Comparison of ENCODE assay signal across 18 mouse cellular contexts in the genomic region with DNA sequence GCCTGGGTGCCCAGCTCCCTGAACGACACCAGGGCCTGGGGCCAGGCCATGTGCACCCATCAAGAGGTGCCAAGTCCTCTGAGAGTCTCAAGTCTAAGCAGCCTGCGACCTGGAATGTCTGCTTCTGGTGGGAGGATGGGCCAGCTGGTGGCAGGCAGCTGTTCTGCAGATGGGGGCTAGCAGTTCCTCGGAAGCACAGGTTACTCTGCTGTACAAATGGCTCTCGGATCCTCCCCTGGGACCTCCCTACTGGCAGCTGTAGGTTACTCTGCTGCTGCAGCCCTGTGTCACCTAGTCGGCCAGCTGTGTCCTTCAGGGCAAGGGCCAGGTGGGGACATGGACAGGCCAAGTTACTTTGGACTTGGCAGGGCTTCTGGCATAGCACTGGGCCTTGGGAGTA. TPM values are rescaled to one million over a fixed set of nuclear protein-coding genes. Genes with fewer than 3 reads are reported as not detected.
A peak's percentile ranks its signal among the peaks of the same experiment; 100 is the strongest.
DNase-seq lines count a peak whose midpoint lies in the region; ATAC-seq and TF ChIP-seq lines count a peak whose summit lies in the region.
"Had no signal": no experiment of that assay in that cellular context is flagged by ENCODE, and none has a peak within 500 bp of the region (broad histone marks: within the 10 kb centered on the region; RNA-seq: fewer than 3 reads in every experiment).

No protein-coding gene starts in this region.

- H3K9me3 ChIP-seq in heart, embryonic 11.5 days (replicated peaks; ENCODE audit: control insufficient read depth, low read length): no peaks in the 10 kb centered on the region
- H3K9me3 ChIP-seq in kidney, embryonic 14.5 days (ENCODE audit: control insufficient read depth, low read length): no peaks in the 10 kb centered on the region
- H3K9me3 ChIP-seq in limb, embryonic 14.5 days (ENCODE audit: control insufficient read depth, low read length): no peaks in the 10 kb centered on the region
- H3K9me3 ChIP-seq in forebrain, embryonic 12.5 days: no peaks in the 10 kb centered on the region
- H3K9me3 ChIP-seq: forebrain, embryonic 15.5 days; G1E; limb, embryonic 15.5 days; midbrain, embryonic 15.5 days had no signal

- peak; percentile 95 for DNase-seq in heart, adult 11 months
- DNase-seq in kidney, adult 18-20 months: peak; percentile 49
- DNase-seq in kidney, adult 9 months: peak; percentile 64
- no peak for DNase-seq in limb, embryonic 14.5 days (ENCODE audit: low spot score)
- DNase-seq: adrenal gland, postnatal 25 days; cerebellum, postnatal 10 days; embryo, embryonic 11 days; right cerebral cortex, postnatal 4 days; thymus, adult 2 months had no signal

- H3K4me3 ChIP-seq in heart, embryonic 11.5 days (ENCODE audit: low read depth, low read length): no peak overlapping the region
- H3K4me3 ChIP-seq in kidney, embryonic 14.5 days (ENCODE audit: low read length): no peak overlapping the region
- H3K4me3 ChIP-seq in limb, embryonic 14.5 days (replicated peaks; ENCODE audit: low read length): no peak overlapping the region
- H3K4me3 ChIP-seq in forebrain, embryonic 12.5 days (replicated peaks): no peak overlapping the region
- H3K4me3 ChIP-seq: forebrain, embryonic 15.5 days; left cerebral cortex, adult 2 months; limb, embryonic 15.5 days; midbrain, embryonic 15.5 days had no signal

- no peaks in the 10 kb centered on the region for H3K36me3 ChIP-seq in heart, embryonic 11.5 days (ENCODE audit: control insufficient read depth, insufficient read depth, low read length)
- H3K36me3 ChIP-seq in kidney, embryonic 14.5 days (ENCODE audit: control insufficient read depth, insufficient read depth, low read length): no peaks in the 10 kb centered on the region
- H3K36me3 ChIP-seq in limb, embryonic 14.5 days (ENCODE audit: control insufficient read depth, insufficient read depth, low read length): no peaks in the 10 kb centered on the region
- no peaks in the 10 kb centered on the region for H3K36me3 ChIP-seq in forebrain, embryonic 12.5 days (replicated peaks)
- H3K36me3 ChIP-seq: forebrain, embryonic 15.5 days; G1E; limb, embryonic 15.5 days; midbrain, embryonic 15.5 days had no signal

- no peak for ATAC-seq in heart, embryonic 11.5 days (replicated peaks; ENCODE audit: insufficient number of reproducible peaks, low FRiP score, low TSS enrichment)
- ATAC-seq in kidney, embryonic 14.5 days (ENCODE audit: low FRiP score, low TSS enrichment): no peak
- ATAC-seq in limb, embryonic 14.5 days (ENCODE audit: low FRiP score, low read depth): peak; percentile 29; the same call in 1 of the 2 replicates
- ATAC-seq in forebrain, embryonic 12.5 days (ENCODE audit: low FRiP score): no peak
- ATAC-seq: forebrain, embryonic 15.5 days; midbrain, embryonic 15.5 days had no signal

- peaks cover 2% of the 10 kb centered on the region; the same call in 1 of the 2 replicates for H3K4me1 ChIP-seq in heart, embryonic 11.5 days (ENCODE audit: control insufficient read depth, insufficient read depth, low read length)
- peaks cover 8% of the 10 kb centered on the region; the same call in 1 of the 2 replicates for H3K4me1 ChIP-seq in kidney, embryonic 14.5 days (ENCODE audit: control insufficient read depth, insufficient read depth, low read length)
- H3K4me1 ChIP-seq in limb, embryonic 14.5 days (ENCODE audit: control insufficient read depth, insufficient read depth, low read length): peaks cover 4% of the 10 kb centered on the region; the same call in 1 of the 2 replicates
- peaks cover 9% of the 10 kb centered on the region for H3K4me1 ChIP-seq in forebrain, embryonic 12.5 days

- H3K27me3 ChIP-seq in heart, embryonic 11.5 days (ENCODE audit: control insufficient read depth, insufficient read depth, low read length): no peaks in the 10 kb centered on the region; the same call in 1 of the 2 replicates
- no peaks in the 10 kb centered on the region for H3K27me3 ChIP-seq in kidney, embryonic 14.5 days (ENCODE audit: control insufficient read depth, insufficient read depth, low read length)
- no peaks in the 10 kb centered on the region for H3K27me3 ChIP-seq in limb, embryonic 14.5 days (ENCODE audit: control insufficient read depth, insufficient read depth, low read length)
- H3K27me3 ChIP-seq in forebrain, embryonic 12.5 days: no peaks in the 10 kb centered on the region
- H3K27me3 ChIP-seq: forebrain, embryonic 15.5 days; limb, embryonic 15.5 days; midbrain, embryonic 15.5 days had no signal

- 62% methylated on average over 5 of the region's 5 CpGs for WGBS in heart, embryonic 11.5 days (ENCODE audit: insufficient replicate concordance)
- 38% methylated on average over 5 of the region's 5 CpGs for WGBS in kidney, embryonic 14.5 days
- 29% methylated on average over 5 of the region's 5 CpGs for WGBS in limb, embryonic 14.5 days
- 71% methylated on average over 5 of the region's 5 CpGs for WGBS in forebrain, embryonic 12.5 days

- no peak for TF ChIP-seq POLR2A in limb, embryonic 14.5 days (IDR thresholded peaks at IDR 0.05; ENCODE audit: borderline replicate concordance, extremely low read depth, insufficient read depth, insufficient read length)

- H3K9ac ChIP-seq in heart, embryonic 11.5 days (ENCODE audit: low read depth, low read length): no peak overlapping the region
- no peak overlapping the region for H3K9ac ChIP-seq in kidney, embryonic 14.5 days (ENCODE audit: low read depth, low read length)
- H3K9ac ChIP-seq in limb, embryonic 14.5 days (ENCODE audit: low read depth, low read length, severe bottlenecking): no peak overlapping the region
- no peak overlapping the region for H3K9ac ChIP-seq in forebrain, embryonic 12.5 days
- H3K9ac ChIP-seq: forebrain, embryonic 15.5 days; limb, embryonic 15.5 days; midbrain, embryonic 15.5 days had no signal

- no peak overlapping the region for H3K4me2 ChIP-seq in heart, embryonic 11.5 days
- H3K4me2 ChIP-seq in kidney, embryonic 14.5 days (replicated peaks; ENCODE audit: low read depth, low read length): no peak overlapping the region
- no peak overlapping the region for H3K4me2 ChIP-seq in limb, embryonic 14.5 days (replicated peaks; ENCODE audit: low read depth, low read length, severe bottlenecking)
- no peak overlapping the region for H3K4me2 ChIP-seq in forebrain, embryonic 12.5 days
- H3K4me2 ChIP-seq: forebrain, embryonic 15.5 days; limb, embryonic 15.5 days; midbrain, embryonic 15.5 days had no signal

- H3K27ac ChIP-seq in heart, embryonic 11.5 days (ENCODE audit: low read depth, low read length): no peak overlapping the region
- no peak overlapping the region for H3K27ac ChIP-seq in kidney, embryonic 14.5 days (ENCODE audit: low read depth, low read length)
- H3K27ac ChIP-seq in limb, embryonic 14.5 days (replicated peaks; ENCODE audit: low read depth, low read length): no peak overlapping the region
- H3K27ac ChIP-seq in forebrain, embryonic 12.5 days: no peak overlapping the region
- H3K27ac ChIP-seq: forebrain, embryonic 15.5 days; left cerebral cortex, adult 2 months; limb, embryonic 15.5 days; midbrain, embryonic 15.5 days had no signal

RNA-seq across cellular contexts. Expression of gene Agtrap, which starts 16.3 kb away (rescaled TPM):
- 12.7 and 17.6 TPM in 2 replicates for polyA plus RNA-seq in heart, embryonic 11.5 days (2014; fragmentation: Nextera tagmentation; extraction: Ambion mirVana)
- polyA plus RNA-seq in kidney, embryonic 14.5 days (2014; fragmentation: Nextera tagmentation; extraction: Ambion mirVana): 17.4 and 22.8 TPM in 2 replicates
- 11.0 and 14.6 TPM in 2 replicates for polyA plus RNA-seq in limb, embryonic 14.5 days (2012; rRNA removed)
- 17.6 and 20.1 TPM in 2 replicates for polyA plus RNA-seq in limb, embryonic 14.5 days (2014; fragmentation: Nextera tagmentation; extraction: Ambion mirVana)
- 8.4 and 9.2 TPM in 2 replicates for polyA plus RNA-seq in forebrain, embryonic 12.5 days (2016; fragmentation: Nextera tagmentation; extraction: Ambion mirVana)

RNA-seq across cellular contexts. Expression of gene Mthfr, which starts 32.6 kb away (rescaled TPM):
- 8.9 and 10.4 TPM in 2 replicates for polyA plus RNA-seq in heart, embryonic 11.5 days (2014; fragmentation: Nextera tagmentation; extraction: Ambion mirVana)
- polyA plus RNA-seq in kidney, embryonic 14.5 days (2014; fragmentation: Nextera tagmentation; extraction: Ambion mirVana): 11.8 and 19.7 TPM in 2 replicates
- 37.4 and 44.8 TPM in 2 replicates for polyA plus RNA-seq in limb, embryonic 14.5 days (2012; rRNA removed)
- 18.9 and 21.0 TPM in 2 replicates for polyA plus RNA-seq in limb, embryonic 14.5 days (2014; fragmentation: Nextera tagmentation; extraction: Ambion mirVana)
- polyA plus RNA-seq in forebrain, embryonic 12.5 days (2016; fragmentation: Nextera tagmentation; extraction: Ambion mirVana): 28.7 and 32.2 TPM in 2 replicates

RNA-seq across cellular contexts. Expression of gene Clcn6, which starts 32.9 kb away (rescaled TPM):
- polyA plus RNA-seq in heart, embryonic 11.5 days (2014; fragmentation: Nextera tagmentation; extraction: Ambion mirVana): 6.3 and 7.3 TPM in 2 replicates
- 4.0 and 6.0 TPM in 2 replicates for polyA plus RNA-seq in kidney, embryonic 14.5 days (2014; fragmentation: Nextera tagmentation; extraction: Ambion mirVana)
- 22.5 and 28.1 TPM in 2 replicates for polyA plus RNA-seq in limb, embryonic 14.5 days (2012; rRNA removed)
- polyA plus RNA-seq in limb, embryonic 14.5 days (2014; fragmentation: Nextera tagmentation; extraction: Ambion mirVana): 5.2 and 6.9 TPM in 2 replicates
- polyA plus RNA-seq in forebrain, embryonic 12.5 days (2016; fragmentation: Nextera tagmentation; extraction: Ambion mirVana): 22.4 and 27.7 TPM in 2 replicates

RNA-seq across cellular contexts. Expression of gene Mad2l2, which starts 58.7 kb away (rescaled TPM):
- polyA plus RNA-seq in heart, embryonic 11.5 days (2014; fragmentation: Nextera tagmentation; extraction: Ambion mirVana): 45.3 and 47.2 TPM in 2 replicates
- polyA plus RNA-seq in kidney, embryonic 14.5 days (2014; fragmentation: Nextera tagmentation; extraction: Ambion mirVana): 81.1 and 99.0 TPM in 2 replicates
- polyA plus RNA-seq in limb, embryonic 14.5 days (2012; rRNA removed): 55.9 and 56.9 TPM in 2 replicates
- 66.0 and 77.8 TPM in 2 replicates for polyA plus RNA-seq in limb, embryonic 14.5 days (2014; fragmentation: Nextera tagmentation; extraction: Ambion mirVana)
- polyA plus RNA-seq in forebrain, embryonic 12.5 days (2016; fragmentation: Nextera tagmentation; extraction: Ambion mirVana): 76.1 and 81.6 TPM in 2 replicates

RNA-seq across cellular contexts. Expression of gene Draxin, which starts 59.0 kb away (rescaled TPM):
- 0.06 and 0.16 TPM in 2 replicates for polyA plus RNA-seq in heart, embryonic 11.5 days (2014; fragmentation: Nextera tagmentation; extraction: Ambion mirVana)
- polyA plus RNA-seq in kidney, embryonic 14.5 days (2014; fragmentation: Nextera tagmentation; extraction: Ambion mirVana): 0.43 and 0.80 TPM in 2 replicates
- 1.5 and 1.7 TPM in 2 replicates for polyA plus RNA-seq in limb, embryonic 14.5 days (2012; rRNA removed)
- 0.45 and 0.50 TPM in 2 replicates for polyA plus RNA-seq in limb, embryonic 14.5 days (2014; fragmentation: Nextera tagmentation; extraction: Ambion mirVana)
- polyA plus RNA-seq in forebrain, embryonic 12.5 days (2016; fragmentation: Nextera tagmentation; extraction: Ambion mirVana): 6.4 and 8.0 TPM in 2 replicates
- polyA plus RNA-seq: G1E; heart, embryonic 14.5 days had no signal
